ENCODE assay signal across 8 mouse cellular contexts in genomic region chr8:47242207-47243004, GRCm38 (mm10).
DNase-seq lines count a peak whose midpoint lies in the region; ATAC-seq and TF ChIP-seq lines count a peak whose summit lies in the region.

No protein-coding gene starts in this region.

- no peak overlapping the region for H3K9ac ChIP-seq in heart, embryonic 11.5 days (ENCODE audit: low read depth, low read length)
- peak overlapping the region; percentile 67 for H3K9ac ChIP-seq in midbrain, embryonic 11.5 days (ENCODE audit: low read length)

- H3K36me3 ChIP-seq in heart, embryonic 11.5 days (ENCODE audit: control insufficient read depth, insufficient read depth, low read length): no peaks in the 10 kb centered on the region
- H3K36me3 ChIP-seq in limb, embryonic 10.5 days: no peaks in the 10 kb centered on the region
- H3K36me3 ChIP-seq in midbrain, embryonic 11.5 days (ENCODE audit: control insufficient read depth, insufficient read depth, low read length): no peaks in the 10 kb centered on the region
- H3K36me3 ChIP-seq in small intestine, adult 2 months (ENCODE audit: control insufficient read depth, insufficient read depth, low read length): no peaks in the 10 kb centered on the region

- 41% methylated on average over 17 of the region's 17 CpGs for WGBS in heart, embryonic 11.5 days (ENCODE audit: insufficient replicate concordance)
- 45% methylated on average over 17 of the region's 17 CpGs for WGBS in limb, embryonic 10.5 days
- whole genome bisulfite sequencing in midbrain, embryonic 11.5 days: 8% methylated on average over 17 of the region's 17 CpGs
- WGBS in small intestine, adult 2 months: 9% methylated on average over 17 of the region's 17 CpGs

- no peaks in the 10 kb centered on the region for H3K9me3 ChIP-seq in heart, embryonic 11.5 days (replicated peaks; ENCODE audit: control insufficient read depth, low read length)
- no peaks in the 10 kb centered on the region for H3K9me3 ChIP-seq in limb, embryonic 10.5 days (replicated peaks)
- H3K9me3 ChIP-seq in midbrain, embryonic 11.5 days (ENCODE audit: control insufficient read depth, low read length): no peaks in the 10 kb centered on the region

- H3K4me1 ChIP-seq in heart, embryonic 11.5 days (ENCODE audit: control insufficient read depth, insufficient read depth, low read length): peaks cover 16% of the 10 kb centered on the region
- H3K4me1 ChIP-seq in limb, embryonic 10.5 days: peaks cover 35% of the 10 kb centered on the region
- H3K4me1 ChIP-seq in midbrain, embryonic 11.5 days (ENCODE audit: control insufficient read depth, insufficient read depth, low read length): peaks cover 45% of the 10 kb centered on the region
- no peaks in the 10 kb centered on the region for H3K4me1 ChIP-seq in small intestine, adult 2 months (ENCODE audit: control insufficient read depth, insufficient read depth, insufficient read length, low read length)

- peak overlapping the region; percentile 53 for H3K4me2 ChIP-seq in heart, embryonic 11.5 days
- H3K4me2 ChIP-seq in midbrain, embryonic 11.5 days: peak overlapping the region; percentile 58

- 0 out of 2 replicates have a peak, but pooled peaks have one; percentile 26 for ATAC-seq in heart, embryonic 11.5 days (replicated peaks; ENCODE audit: insufficient number of reproducible peaks, low FRiP score, low TSS enrichment)
- peak; percentile 98 for ATAC-seq in midbrain, embryonic 11.5 days (ENCODE audit: low FRiP score)

- TF ChIP-seq POLR2A in small intestine, adult 2 months (IDR thresholded peaks at IDR 0.05; ENCODE audit: low read depth, low read length): no peak

- H3K27ac ChIP-seq in heart, embryonic 11.5 days (ENCODE audit: low read depth, low read length): 0 out of 2 replicates have a peak overlapping the region, but pooled peaks have one; percentile 7
- peak overlapping the region; percentile 72; the same call in 1 of the 2 replicates for H3K27ac ChIP-seq in limb, embryonic 10.5 days
- H3K27ac ChIP-seq in midbrain, embryonic 11.5 days (ENCODE audit: low read depth, low read length): peak overlapping the region; percentile 88
- no peak overlapping the region for H3K27ac ChIP-seq in small intestine, adult 2 months (ENCODE audit: insufficient read depth, low read depth, low read length)

- DNase-seq in urinary bladder, postnatal 25 days (ENCODE audit: low spot score): peak; percentile 14
- DNase-seq in urinary bladder, adult 2 months (ENCODE audit: low spot score): no peak
- peak; percentile 79 for DNase-seq in fibroblast of lung, adult 2 months (ENCODE audit: low read depth)
- DNase-seq in kidney, adult 9 months: peak; percentile 39
- DNase-seq in limb, embryonic 10.5 days (ENCODE audit: low spot score): peak; percentile 76
- peak; percentile 97 for DNase-seq in midbrain, embryonic 11.5 days (ENCODE audit: low spot score, missing footprints)

- TF ChIP-seq CTCF in small intestine, adult 2 months (IDR thresholded peaks at IDR 0.05; ENCODE audit: extremely low read depth, insufficient read length, insufficient replicate concordance, low read depth, low read length): no peak

- peak overlapping the region; percentile 23; the same call in 1 of the 2 replicates for H3K4me3 ChIP-seq in heart, embryonic 11.5 days (ENCODE audit: low read depth, low read length)
- H3K4me3 ChIP-seq in limb, embryonic 10.5 days: peak overlapping the region; percentile 37
- H3K4me3 ChIP-seq in midbrain, embryonic 11.5 days (ENCODE audit: low read depth, low read length): peak overlapping the region; percentile 32
- H3K4me3 ChIP-seq in small intestine, adult 2 months (ENCODE audit: low read depth, low read length): peak overlapping the region; percentile 5; the same call in 1 of the 2 replicates

- no peaks in the 10 kb centered on the region for H3K27me3 ChIP-seq in heart, embryonic 11.5 days (ENCODE audit: control insufficient read depth, insufficient read depth, low read length)
- no peaks in the 10 kb centered on the region for H3K27me3 ChIP-seq in limb, embryonic 10.5 days (ENCODE audit: low read depth, poor library complexity, severe bottlenecking)
- no peaks in the 10 kb centered on the region for H3K27me3 ChIP-seq in midbrain, embryonic 11.5 days (ENCODE audit: control insufficient read depth, insufficient read depth, low read length)
- H3K27me3 ChIP-seq in small intestine, adult 2 months (ENCODE audit: control insufficient read depth, insufficient read depth, low read length): no peaks in the 10 kb centered on the region
